Mouse (Mus musculus) Patski (cell line): ENCODE results near the gene Kdm1b. TPM values are rescaled to one million over a fixed set of nuclear protein-coding genes. Genes with fewer than 3 reads are reported as not detected.

Source experiments
- ATAC-seq: fragments of 100-300 bp; one replicate; pipeline ENCODE4 v1.8.0; 2021
- CTCF ChIA-PET: fragments of 350-600 bp; sonication (Branson Sonifier 250); formaldehyde crosslinking; loops from one replicate; lab custom pipeline; 2022; ENCODE audit warnings: inconsistent platforms; lab: Charles Lee
- POLR2A ChIA-PET: fragments of 350-600 bp; sonication (Branson Sonifier 250); formaldehyde crosslinking; loops from one replicate; lab custom pipeline; 2022; ENCODE audit warnings: antibody characterized with exemption, inconsistent platforms; lab: Charles Lee
- DNase-seq: peaks from one replicate; pipeline ENCODE4 v3.0.0-alpha.2; 2011; ENCODE audit warnings: low read depth, low spot score
- H3K27me3 ChIP-seq: fragments of 371-371 bp; one replicate; pipeline ENCODE4 v1.5.1; 2021
- CTCF ChIP-seq: fragments of 100-300 bp; IDR thresholded peaks from one replicate; pipeline ENCODE4 v1.5.1; 2021
- in situ Hi-C: fragments of 300-500 bp; cut with MboI; formaldehyde crosslinking; loops from 3 replicates; pipeline ENCODE4 v1.11.1; 2018; ENCODE audit warnings: low pct_unique_long_range_greater_than_20kb, mixed read lengths
- polyA plus RNA-seq: library from polyadenylated mRNA; unstranded; gene quantifications from one replicate; pipeline ENCODE4 v1.2.3, GENCODE M21; 2021

Kdm1b gene
- polyA plus RNA-seq, 1 experiment from 2014 or later: 12.6 TPM

GRCm38 (mm10) chr13:47030376-47031107, 12.8 kb upstream of the Kdm1b start:
- TF ChIP-seq CTCF: no peak
- POLR2A ChIA-PET: no interaction called here
- H3K27me3 ChIP-seq: no peaks in the 10 kb centered on the region
- ATAC-seq: no peak
- CTCF ChIA-PET: no interaction called here
- in situ Hi-C loops: no loop called here
- no peak for DNase-seq

GRCm38 (mm10) chr13:47033602-47034001, 9.7 kb upstream of the Kdm1b start:
- H3K27me3 ChIP-seq: no peaks in the 10 kb centered on the region
- TF ChIP-seq CTCF: no peak
- POLR2A ChIA-PET: no interaction called here
- in situ Hi-C loops: no loop called here
- no peak for DNase-seq
- CTCF ChIA-PET: no interaction called here
- no peak for ATAC-seq

- H3K27me3 ChIP-seq: no peaks in the 10 kb centered on the region
- TF ChIP-seq CTCF: no peak
- ATAC-seq (no peak), DNase-seq (no peak)
- CTCF ChIA-PET: no interaction called here
- POLR2A ChIA-PET: no interaction called here
- in situ Hi-C loops: no loop called here
These were observed 5.4 kb upstream of the Kdm1b start for GRCm38 (mm10) chr13:47037946-47038345.

- CTCF ChIA-PET: no interaction called here
- no peaks in the 10 kb centered on the region for H3K27me3 ChIP-seq
- ATAC-seq (no peak), DNase-seq (no peak)
- TF ChIP-seq CTCF: no peak
- in situ Hi-C loops: no loop called here
- POLR2A ChIA-PET: no interaction called here
These were observed 3.2 kb upstream of the Kdm1b start for GRCm38 (mm10) chr13:47040061-47040460.

GRCm38 (mm10) chr13:47042024-47042633, 1.2 kb upstream of the Kdm1b start:
- no peaks in the 10 kb centered on the region for H3K27me3 ChIP-seq
- in situ Hi-C loops: no loop called here
- no peak for TF ChIP-seq CTCF
- no peak for ATAC-seq
- DNase-seq: no peak
- ChIA-PET CTCF (interaction anchor here (0.8 to 1.4 kb wide), 3 partner anchors 24 to 204 kb away, joined by 3 to 6 read pairs (median 3); no protein-coding TSS in a partner anchor), POLR2A (interaction anchor here (0.7 to 1.4 kb wide), 3 partner anchors 26 to 737 kb away, joined by 3 to 4 read pairs (median 3); partner anchors contain the start of gene Kif13a)

- ChIA-PET CTCF (interaction anchor here (1.1 kb wide), 1 partner anchor 21 kb away, joined by 3 read pairs; no protein-coding TSS in a partner anchor), POLR2A (interaction anchor here (0.6 to 0.9 kb wide), 2 partner anchors 101 to 216 kb away, joined by 3 read pairs; no protein-coding TSS in a partner anchor)
- no peaks in the 10 kb centered on the region for H3K27me3 ChIP-seq
- in situ Hi-C loops: no loop called here
- DNase-seq: no peak
- ATAC-seq: peak; percentile 41
- no peak for TF ChIP-seq CTCF
These were observed 726 bp downstream of the Kdm1b start for GRCm38 (mm10) chr13:47043833-47044616.

GRCm38 (mm10) chr13:47044617-47044947, 1.3 kb downstream of the Kdm1b start, which contains the start of gene Tpmt:
Gene Tpmt (minus strand): TSS chr13:47044737.
- POLR2A ChIA-PET: no interaction called here
- DNase-seq (no peak), ATAC-seq (no peak)

GRCm38 (mm10) chr13:47047996-47048395, 4.7 kb downstream of the Kdm1b start:
- DNase-seq (no peak), ATAC-seq (no peak)
- POLR2A ChIA-PET: no interaction called here
- in situ Hi-C loops: no loop called here
- no peak for TF ChIP-seq CTCF
- CTCF ChIA-PET: interaction anchor here (1.2 kb wide), 1 partner anchor 20 kb away, joined by 3 read pairs; no protein-coding TSS in a partner anchor
- H3K27me3 ChIP-seq: no peaks in the 10 kb centered on the region

More at GRCm38 (mm10) chr13:47044617-47044947, 1.3 kb downstream of the Kdm1b start, which contains the start of gene Tpmt:
- CTCF ChIA-PET: no interaction called here
- in situ Hi-C loops: no loop called here
- TF ChIP-seq CTCF: no peak
- no peaks in the 10 kb centered on the region for H3K27me3 ChIP-seq

- in situ Hi-C loops: no loop called here
- CTCF ChIA-PET: interaction anchor here (1.2 kb wide), 1 partner anchor 38 kb away, joined by 3 read pairs; no protein-coding TSS in a partner anchor
These were observed 6.7 kb downstream of the Kdm1b start for GRCm38 (mm10) chr13:47050009-47050408.

GRCm38 (mm10) chr13:47053971-47054370, 10.7 kb downstream of the Kdm1b start:
- DNase-seq (no peak), ATAC-seq (no peak)
- POLR2A ChIA-PET: no interaction called here
- in situ Hi-C loops: no loop called here
- CTCF ChIA-PET: no interaction called here
- TF ChIP-seq CTCF: no peak
- no peaks in the 10 kb centered on the region for H3K27me3 ChIP-seq

More at GRCm38 (mm10) chr13:47050009-47050408, 6.7 kb downstream of the Kdm1b start:
- ATAC-seq: no peak
- DNase-seq: no peak
- no peak for TF ChIP-seq CTCF
- POLR2A ChIA-PET: no interaction called here
- no peaks in the 10 kb centered on the region for H3K27me3 ChIP-seq
